Mouse (Mus musculus) leukemia stem cell, adult 10-12 weeks (primary cell): ENCODE measurements around the gene Ccdc125. TPM values are rescaled to one million over a fixed set of nuclear protein-coding genes. Genes with fewer than 3 reads are reported as not detected.

Experiments
- polyA plus RNA-seq: library from polyadenylated mRNA; stranded (reverse); fragments of >175 nt; gene quantifications from 2 replicates; pipeline ENCODE4 v1.2.3, GENCODE M21; 2012; ENCODE audit warnings: low replicate concordance

The Ccdc125 gene
- polyA plus RNA-seq = 0.13 TPM in 1 of 2 replicates, not detected in the other

GRCm38 (mm10) chr13:100669291-100670022 is at the start of gene Ccdc125:
Ccdc125 (plus strand) TSS chr13:100669717.

GRCm38 (mm10) chr13:100650550-100651438 is 18.7 kb upstream of the Ccdc125 start, which contains the start of the genes Ak6 and Rad17:
Ak6 (plus strand) TSS chr13:100650979.
Rad17 (minus strand) TSS chr13:100651051.

GRCm38 (mm10) chr13:100651439-100652186 is 17.9 kb upstream of the Ccdc125 start, which contains the start of gene Taf9:
Taf9 (plus strand) TSS chr13:100651579.

GRCm38 (mm10) chr13:100730861-100731176 is 61.3 kb downstream of the Ccdc125 start, which contains the start of gene Cdk7:
Cdk7 (minus strand) TSS chr13:100730939.

GRCm38 (mm10) chr13:100744036-100744744 is 74.7 kb downstream of the Ccdc125 start, which contains the start of gene Mrps36:
Mrps36 (minus strand) TSS chr13:100744659.

Other genes with a start within 250 kb of the Ccdc125 start
- gene Naip1, start 216.8 kb upstream of the Ccdc125 start, polyA plus RNA-seq = not detected in 2 replicates
- gene Gtf2h2, start 177.1 kb upstream of the Ccdc125 start, polyA plus RNA-seq = 8.7 and 13.6 TPM in 2 replicates
- gene Ocln, start 117.0 kb upstream of the Ccdc125 start, polyA plus RNA-seq = 0.07 TPM in 1 of 2 replicates, not detected in the other
- 0.08 and 0.20 TPM in 2 replicates for gene Marveld2, start 52.7 kb upstream of the Ccdc125 start, polyA plus RNA-seq
- 13.4 and 23.8 TPM in 2 replicates for gene Ak6, start 18.7 kb upstream of the Ccdc125 start, polyA plus RNA-seq
- gene Rad17, start 18.7 kb upstream of the Ccdc125 start, polyA plus RNA-seq = 16.3 and 17.7 TPM in 2 replicates
- gene Taf9, start 18.1 kb upstream of the Ccdc125 start, polyA plus RNA-seq = 2.6 and 13.8 TPM in 2 replicates
- 4.2 and 16.5 TPM in 2 replicates for gene Cdk7, start 61.2 kb downstream of the Ccdc125 start, polyA plus RNA-seq
- 41.8 and 55.9 TPM in 2 replicates for gene Mrps36, start 74.9 kb downstream of the Ccdc125 start, polyA plus RNA-seq
- 6.5 and 15.5 TPM in 2 replicates for gene Cenph, start 106.2 kb downstream of the Ccdc125 start, polyA plus RNA-seq
- 2.7 and 4.5 TPM in 2 replicates for gene Ccnb1, start 116.9 kb downstream of the Ccdc125 start, polyA plus RNA-seq
- gene Slc30a5, start 163.7 kb downstream of the Ccdc125 start, polyA plus RNA-seq = 5.0 and 11.3 TPM in 2 replicates